Mouse (Mus musculus) spleen, postnatal 10 days (tissue): Measurements from ENCODE around the gene Trim50.
A peak's percentile ranks its signal among the peaks of the same experiment; 100 is the strongest.

Experiments
- DNase-seq, 2 experiments: peaks; one replicate each; pipeline ENCODE4 v3.0.0; 2021 to 2022; ENCODE audit warnings: low spot score in 2 of 2

Trim50 gene

DNA sequence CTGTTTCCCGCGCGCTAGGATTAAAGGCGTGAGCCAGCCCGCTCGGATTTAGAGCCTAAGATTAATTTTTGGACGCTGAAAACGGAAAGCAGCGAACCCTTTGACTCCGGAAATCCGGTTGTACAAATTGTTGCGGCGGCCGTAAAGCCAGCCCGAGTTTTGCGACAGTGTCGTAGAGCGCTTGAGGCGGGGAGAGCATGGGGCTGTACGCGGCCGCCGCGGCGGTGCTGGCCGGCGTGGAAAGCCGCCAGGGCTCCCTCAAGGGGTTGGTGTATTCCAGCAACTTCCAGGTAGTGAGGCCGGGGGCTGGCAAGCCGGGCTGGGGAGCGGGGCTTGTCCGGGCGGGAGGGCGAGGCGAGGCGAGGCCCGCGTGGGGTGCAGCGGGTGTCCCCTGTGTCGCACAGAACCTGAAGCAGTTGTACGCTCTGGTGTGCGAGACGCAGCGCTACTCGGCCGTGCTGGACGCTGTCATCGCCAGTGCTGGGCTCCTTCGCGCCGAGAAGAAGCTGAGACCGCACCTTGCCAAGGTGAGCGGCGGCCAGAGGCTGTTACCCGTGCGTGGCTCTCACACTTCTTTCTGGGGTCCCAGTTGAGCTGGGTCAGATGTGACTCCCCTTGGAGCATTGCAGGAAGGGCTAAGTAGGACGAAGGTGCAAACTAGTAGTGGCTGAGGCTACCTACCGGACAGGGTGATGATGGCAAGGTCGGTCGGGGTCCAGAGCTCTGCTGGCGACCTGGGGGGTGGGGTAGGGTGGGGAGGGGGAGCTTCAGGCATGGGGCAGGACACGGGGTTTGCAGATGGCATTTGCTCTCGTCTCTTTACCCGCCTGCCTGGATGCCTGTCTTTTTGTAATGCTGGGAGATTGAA lies 16.9 kb downstream of the Trim50 start, which contains the start of gene Nsun5:
Nsun5 (plus strand) TSS at position 167 of the 868 bp plus-strand sequence.
- DNase-seq = peak; percentile 95 to 98

DNA sequence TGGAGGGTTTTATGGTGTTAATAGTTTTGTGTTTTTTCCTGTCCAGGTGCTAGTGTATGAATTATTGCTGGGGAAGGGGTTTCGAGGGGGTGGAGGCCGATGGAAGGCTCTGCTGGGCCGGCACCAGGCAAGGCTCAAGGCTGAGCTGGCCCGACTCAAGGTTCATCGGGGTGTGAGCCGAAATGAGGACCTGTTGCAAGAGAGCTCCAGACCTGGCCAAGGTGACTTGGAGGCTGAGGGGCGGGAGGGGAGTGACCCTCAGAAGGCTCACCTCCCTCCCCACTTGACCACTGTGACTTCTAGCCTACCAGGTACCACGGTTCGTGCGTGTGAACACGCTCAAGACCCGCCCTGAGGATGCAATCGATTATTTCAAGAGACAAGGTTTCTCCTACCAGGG lies 18.1 kb downstream of the Trim50 start:
- no peak for DNase-seq

DNA sequence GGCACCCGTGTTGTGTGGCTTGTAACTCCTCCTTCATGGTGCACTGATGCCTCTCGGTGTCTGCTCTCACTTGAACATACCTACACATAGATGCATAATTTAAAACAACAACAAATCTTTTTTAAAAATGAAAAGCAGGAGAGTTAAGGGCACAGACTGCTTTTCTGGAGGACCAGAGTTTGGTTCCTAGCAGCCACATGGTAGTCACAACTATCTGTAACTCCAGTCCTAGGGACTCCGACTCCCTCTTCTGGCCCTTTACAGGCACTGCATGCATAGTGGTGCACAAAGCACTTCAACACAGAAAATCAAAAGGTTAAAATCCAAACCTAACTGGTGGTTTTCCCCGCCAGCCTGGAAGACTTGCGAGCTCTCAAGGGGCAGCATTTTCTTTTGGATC lies 20.5 kb downstream of the Trim50 start:
- DNase-seq = no peak

DNA sequence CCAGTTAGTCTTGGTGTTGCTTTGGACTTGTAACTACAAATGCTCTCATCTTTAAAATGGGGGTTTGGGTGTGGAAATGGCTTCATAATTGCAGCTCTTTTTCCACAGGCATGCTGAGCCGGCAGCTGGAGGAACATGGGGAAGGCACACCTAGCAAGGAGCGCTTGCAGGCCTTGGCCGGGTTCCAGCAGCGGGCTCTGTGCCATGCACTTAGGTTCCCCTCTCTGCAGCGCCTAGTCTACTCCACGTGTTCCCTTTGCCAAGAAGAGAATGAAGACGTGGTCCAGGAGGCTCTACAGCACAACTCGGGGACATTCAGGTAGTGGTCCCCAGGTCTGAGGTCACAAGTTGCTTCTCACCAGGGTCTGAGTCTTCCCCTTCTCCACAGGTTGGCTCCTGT lies 22.1 kb downstream of the Trim50 start:
- no peak for DNase-seq

DNA sequence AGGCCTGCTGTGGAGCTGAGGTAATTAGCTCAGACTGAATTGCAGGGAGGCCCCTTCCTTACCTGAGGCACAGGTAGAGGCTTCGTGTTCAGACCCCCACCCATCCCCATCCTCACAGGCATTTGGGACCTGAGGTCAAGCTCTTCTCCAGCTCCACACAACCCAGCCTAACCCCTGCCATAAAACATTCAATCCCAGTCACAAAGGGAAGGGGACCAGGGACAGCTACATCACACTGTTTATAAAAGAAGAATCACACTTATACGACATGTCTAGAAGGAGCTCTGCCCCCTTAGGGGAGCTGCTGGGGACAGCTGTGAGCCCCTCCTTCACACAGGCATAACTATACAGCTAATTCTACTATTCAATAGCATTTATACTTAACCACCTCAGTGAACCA lies 23.2 kb downstream of the Trim50 start:
- DNase-seq = no peak

DNA sequence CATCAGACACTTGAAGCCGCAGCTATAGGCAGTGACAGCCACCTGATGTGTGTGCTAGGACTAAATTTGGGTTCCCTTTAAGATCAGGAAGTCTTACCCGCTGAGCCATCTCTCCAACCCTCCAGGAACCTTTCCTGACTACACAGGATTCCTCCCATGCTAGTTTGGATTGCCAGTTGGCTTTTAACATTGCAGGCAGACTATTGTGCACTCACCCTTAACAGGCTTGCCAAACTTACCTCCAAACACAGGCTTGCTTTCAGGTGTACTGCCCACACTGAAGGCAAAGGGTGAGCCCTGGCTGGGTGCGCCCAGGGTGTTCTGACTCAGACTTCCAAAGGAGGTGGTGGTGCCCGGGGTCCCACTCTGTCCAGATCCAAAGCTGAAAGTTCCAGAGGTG lies 27.6 kb downstream of the Trim50 start:
- no peak for DNase-seq

DNA sequence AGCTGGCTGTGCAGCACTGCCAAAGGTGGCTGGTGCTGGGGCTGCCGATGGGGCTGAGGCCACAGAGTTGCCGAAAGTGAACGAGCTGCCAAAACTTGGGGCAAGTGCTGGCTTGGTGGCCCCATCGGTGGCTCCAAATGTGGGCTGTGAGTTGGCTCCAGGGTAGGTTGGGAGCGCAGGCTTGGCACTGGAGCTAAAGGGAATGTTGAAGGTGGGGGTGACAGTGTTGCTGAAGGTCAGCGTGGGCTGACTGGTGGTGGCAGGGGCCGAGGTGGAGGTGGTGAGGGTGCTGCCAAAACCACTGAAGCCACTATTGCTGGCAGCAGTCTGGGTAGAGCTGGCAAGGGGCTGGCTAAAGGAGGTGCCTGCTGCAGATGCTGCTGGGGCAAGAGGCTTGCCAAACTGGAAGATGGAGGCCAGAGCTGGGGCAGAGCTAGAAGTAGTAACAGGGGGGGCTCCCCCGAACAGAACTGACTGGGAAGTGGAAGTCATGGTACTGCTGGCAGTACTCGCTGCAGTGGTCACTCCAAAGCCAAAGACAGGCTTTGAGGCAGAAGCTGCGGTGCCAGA lies 28.3 kb downstream of the Trim50 start:
- no peak for DNase-seq

DNA sequence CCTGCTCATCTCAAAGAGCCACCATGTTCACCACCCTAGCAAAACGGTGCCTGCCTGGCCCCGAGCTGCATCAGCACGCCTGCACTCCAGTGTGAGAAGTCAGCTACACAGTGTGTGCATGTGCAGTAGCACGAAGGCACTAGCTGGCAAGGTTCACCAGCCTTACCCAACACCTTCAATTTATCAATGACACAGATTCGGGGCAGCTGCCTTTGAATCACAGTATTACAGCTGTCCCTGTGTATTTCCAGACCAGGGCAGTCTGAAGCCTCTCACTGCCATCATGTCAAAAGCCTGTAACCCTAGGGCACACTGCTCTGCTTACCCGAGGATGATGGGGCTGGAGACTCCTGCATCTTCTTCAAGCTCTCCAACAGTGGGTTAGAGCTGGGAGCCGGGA lies 29.7 kb downstream of the Trim50 start:
- no peak for DNase-seq

DNA sequence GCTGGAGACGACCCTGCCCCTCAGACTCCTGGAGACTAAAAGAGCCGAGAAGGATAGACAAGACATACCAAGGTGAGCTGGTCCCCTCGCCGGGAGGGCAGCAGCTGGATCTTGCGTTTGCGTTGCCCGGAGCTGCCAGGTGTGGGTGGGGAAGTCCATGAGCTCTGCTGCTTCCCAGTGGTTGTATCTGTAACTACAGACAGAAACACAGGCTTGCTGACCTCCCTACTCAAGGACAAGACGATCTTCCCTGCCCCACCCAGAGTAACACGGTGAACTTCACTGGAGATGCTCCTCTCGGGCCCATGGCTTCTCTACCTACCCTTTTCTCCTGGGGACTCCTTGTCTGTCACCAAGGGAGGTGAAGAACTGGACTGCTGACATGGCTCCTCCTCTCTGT lies 30.7 kb downstream of the Trim50 start:
- DNase-seq = no peak

DNA sequence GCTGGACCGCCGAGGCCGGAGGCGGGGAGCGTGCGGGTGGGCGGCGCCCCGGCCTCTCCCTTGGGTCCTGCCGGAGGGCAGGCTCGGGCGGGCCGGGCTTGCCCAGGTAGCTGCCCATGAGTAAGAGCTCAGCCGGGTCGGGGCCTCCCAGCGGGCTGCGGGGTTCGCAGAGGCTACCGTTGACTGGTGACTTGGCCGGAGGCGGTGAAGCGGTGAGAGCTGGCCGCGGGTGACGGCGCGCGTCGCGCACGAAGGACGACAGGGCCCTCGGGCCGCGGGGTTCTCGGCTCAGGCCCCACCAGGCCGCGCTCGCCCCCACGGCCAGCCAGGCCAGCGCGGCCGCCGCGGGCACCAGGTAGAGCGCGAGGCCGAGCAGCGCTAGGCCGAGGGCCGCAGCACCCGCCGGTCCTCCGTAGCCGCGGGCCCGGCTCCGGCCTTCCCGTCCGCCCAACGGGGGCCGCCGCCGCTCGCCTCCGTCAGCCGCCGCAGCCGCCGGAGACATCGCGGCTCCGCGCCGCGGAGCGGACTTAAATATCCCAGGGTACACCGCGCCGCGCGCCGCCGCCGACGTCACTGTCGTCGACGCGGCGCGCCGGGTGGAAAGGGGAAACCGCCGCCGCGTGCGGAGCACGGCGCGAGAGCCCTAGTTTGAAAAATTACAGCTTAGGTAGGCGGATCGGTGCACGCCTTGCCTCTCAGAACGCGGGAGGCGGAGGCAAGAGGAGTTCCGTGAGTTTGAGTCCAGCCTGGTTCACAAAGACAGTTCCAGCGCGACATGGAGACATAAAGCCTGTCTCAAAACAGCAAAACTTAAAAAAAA lies 41.1 kb downstream of the Trim50 start, which contains the start of gene Pom121:
Pom121 (minus strand) TSS at position 543 of the 820 bp plus-strand sequence.
- DNase-seq = peak; percentile 78 to 91

DNA sequence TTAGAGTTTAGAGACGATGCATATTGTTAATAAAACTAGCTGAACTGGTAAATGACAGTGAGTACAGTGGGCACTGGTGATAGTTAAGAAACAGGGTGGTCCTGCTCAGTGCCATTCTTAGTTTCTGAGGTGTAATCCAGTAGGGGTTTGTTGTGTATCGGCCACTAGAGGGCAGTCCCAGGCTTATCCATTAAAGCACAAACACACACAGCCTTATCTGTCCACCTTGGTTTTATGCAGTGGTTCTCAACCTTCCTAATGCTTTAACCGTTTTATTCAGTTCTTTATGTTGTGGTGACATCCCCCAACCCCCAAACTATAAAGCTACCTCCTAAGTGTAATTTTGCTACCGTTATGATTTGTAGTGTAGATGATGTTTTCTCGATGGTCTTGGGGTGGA lies 42.7 kb downstream of the Trim50 start:
- DNase-seq = peak; percentile 32 to 70

DNA sequence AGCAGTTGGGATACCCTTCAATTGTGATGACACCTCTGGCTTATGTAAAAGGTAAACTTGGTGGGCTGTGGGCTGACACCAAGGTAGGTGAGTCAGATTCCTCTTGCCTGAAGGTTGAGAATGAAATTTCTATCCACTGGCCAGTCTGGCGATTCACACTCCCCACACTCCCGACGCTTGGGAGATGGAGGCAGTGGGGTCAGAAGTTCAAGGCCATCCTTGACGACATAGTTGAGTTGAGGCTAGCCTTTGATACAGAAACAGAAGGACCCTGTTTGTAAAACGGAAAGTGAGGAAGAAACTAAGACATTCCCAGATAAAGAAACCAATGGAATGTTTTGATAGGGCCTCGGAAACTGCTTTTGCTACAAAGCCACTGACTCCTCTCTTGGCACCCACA lies 46.3 kb downstream of the Trim50 start:
- DNase-seq = no peak

DNA sequence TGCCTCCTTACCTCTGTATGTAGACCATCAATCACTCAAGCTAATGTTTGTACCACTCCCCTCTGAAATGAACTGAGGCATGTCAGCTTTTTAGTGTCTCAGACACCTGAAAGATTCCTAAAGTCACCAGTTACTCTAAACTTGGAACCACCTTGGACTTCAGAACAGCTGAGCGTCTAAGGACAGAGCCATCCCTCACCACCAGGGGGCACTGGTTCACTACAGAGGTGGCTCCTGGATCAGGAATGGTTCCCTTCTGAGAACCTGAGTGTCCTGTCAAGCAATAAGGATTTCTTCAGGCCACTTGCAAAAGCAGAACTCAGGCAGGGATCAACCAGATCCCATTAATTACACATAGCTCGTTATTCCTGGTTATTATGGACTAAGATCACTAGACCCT lies 47.1 kb downstream of the Trim50 start:
- peak; percentile 69 to 87 for DNase-seq

DNA sequence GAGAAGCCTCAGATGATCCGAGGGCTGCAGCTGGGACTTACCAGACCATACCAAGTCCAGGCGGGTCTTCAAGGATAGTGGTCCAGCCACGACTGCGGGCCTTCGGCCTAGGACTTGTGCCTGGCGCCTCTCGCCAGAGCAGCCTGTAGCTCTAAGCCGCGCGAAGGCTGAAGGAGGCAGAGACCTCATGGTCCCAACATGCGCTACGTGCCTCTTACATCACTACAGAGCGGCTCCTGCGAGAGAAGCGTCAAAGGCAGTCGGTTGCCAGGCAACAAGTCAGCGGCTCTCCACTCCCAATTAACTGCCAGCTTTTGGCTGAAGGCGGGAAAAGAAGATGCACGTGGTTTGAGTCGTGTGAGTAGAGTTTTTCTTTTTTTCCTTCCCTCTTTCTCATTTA lies 51.5 kb downstream of the Trim50 start:
- DNase-seq = no peak

DNA sequence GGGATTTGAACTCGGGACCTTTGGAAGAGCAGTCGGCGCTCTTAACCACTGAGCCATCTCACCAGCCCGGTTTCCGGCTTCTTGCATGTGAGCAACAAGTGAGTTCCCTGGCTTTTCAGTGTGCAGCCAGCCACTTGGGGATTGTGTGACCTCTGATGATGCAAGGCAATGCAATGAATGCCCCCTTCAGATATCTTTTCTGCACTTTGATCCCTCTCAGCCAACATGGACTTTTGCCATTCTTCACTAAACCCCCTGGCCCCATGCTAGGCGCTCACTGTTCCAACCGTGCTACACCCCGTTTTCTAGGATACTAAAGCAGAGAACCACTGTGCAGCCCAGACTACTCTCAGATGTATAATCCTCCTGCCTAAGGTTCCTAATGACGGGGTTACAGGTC lies 52.3 kb downstream of the Trim50 start:
- DNase-seq = no peak

DNA sequence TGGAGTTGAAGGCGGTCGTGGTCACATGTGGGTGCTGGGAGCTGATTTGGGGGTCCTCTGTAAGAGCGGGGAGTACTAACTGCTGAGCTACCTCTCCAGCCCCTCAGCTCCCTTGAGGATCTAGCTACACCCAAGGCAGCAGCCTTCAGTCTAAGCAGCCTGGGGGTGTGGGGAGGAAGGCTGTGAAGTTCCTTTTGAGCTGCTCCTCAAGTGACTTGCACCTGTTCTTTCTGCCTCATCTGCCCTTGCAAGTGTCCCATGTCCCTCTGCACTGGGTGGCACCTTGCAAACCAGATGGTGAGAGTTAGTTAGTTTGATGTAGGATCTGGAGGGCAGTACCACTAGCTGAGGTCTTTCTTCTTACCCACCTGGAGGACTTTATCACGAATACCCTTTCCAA lies 55.0 kb downstream of the Trim50 start:
- DNase-seq = no peak

DNA sequence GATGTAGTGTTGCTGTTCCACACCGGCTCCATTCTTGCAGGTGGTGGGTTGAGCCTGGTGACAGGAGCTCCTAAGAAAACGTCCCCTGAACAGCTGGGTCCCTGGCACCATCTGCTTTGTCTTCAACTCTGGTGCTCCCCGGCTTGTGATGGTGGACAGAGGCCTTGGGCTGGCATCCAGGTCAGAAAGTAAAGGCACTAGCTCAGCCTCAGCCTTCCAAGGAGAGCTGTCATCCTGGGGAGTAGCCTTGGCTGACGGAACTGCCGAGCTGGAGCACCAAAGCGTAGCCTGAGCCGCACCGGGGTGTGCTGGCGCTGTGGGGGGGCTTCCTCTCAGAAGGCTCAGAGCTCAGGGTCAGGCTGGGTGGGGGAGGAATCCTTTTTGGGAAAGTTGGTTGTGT lies 57.2 kb downstream of the Trim50 start:
- no peak for DNase-seq
